Mouse (Mus musculus): ENCODE results near the gene Abi1. TPM values are rescaled to one million over a fixed set of nuclear protein-coding genes. Genes with fewer than 3 reads are reported as not detected.
"Not testable (repeated sequence)": the region's sequence is repeated elsewhere in the genome, so short reads cannot be mapped to it uniquely, and the experiment has no call there.

Gene Abi1
- polyA plus RNA-seq, 1 experiment: 93.3 TPM

DNA sequence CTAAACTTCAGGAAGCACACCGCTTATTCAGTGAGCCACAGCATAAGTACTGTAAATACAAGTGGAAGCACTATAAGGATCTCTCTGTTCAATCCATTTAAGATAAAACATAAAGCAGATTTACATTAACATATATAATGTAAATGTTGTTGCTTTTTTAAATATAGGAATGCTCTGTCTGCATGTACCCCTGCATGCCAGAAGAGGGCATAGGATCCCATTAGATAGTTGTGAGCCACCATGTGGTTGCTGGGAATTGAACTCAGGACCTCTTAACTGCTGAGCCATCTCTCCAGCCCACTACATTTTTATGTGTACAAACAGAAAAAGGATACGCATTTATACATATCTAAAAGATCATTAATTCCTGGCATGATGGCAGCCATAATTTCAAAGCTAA is 78.4 kb downstream of the Abi1 start:
- no peak for DNase-seq (ENCODE audit: low read depth)

DNA sequence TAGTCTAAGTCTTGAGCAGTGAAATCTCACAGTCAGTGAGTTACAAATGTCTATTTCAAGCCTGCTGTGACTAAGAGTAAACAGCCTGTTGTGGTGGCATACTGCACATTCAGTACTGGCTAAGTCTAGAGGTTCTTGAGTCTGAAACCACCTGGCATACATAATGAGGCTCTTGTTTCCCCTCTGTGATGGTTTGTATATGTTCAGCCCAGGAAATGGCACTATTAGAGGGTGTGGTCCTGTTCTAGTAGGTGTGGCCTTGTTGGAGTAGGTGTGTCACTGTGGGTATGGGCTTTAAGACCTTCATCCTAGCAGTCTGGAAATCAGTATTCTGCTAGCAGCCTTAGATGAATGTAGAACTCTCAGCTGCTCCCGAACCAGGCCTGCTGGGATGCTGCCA is 82.6 kb downstream of the Abi1 start:
- DNase-seq (ENCODE audit: low read depth): no peak

DNA sequence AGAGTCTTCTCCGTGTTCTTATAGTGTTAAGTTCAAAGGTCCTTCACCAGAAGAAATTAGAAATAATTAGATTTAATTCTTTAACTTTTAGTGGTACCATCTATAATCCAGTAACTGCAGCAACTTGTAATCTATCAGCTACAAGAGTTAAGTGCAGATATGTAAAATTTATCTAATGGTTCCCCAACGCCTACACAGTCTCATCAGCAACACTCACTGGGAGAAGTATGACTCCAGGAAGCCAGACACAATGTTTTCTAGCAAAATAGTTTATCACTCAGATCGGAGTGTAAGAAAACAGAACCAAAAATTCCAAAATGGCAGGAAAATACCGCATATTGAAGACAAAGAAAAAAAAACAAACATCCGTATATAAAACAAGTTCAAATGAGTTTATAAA is 84.1 kb downstream of the Abi1 start:
- no peak for DNase-seq (ENCODE audit: low read depth)

DNA sequence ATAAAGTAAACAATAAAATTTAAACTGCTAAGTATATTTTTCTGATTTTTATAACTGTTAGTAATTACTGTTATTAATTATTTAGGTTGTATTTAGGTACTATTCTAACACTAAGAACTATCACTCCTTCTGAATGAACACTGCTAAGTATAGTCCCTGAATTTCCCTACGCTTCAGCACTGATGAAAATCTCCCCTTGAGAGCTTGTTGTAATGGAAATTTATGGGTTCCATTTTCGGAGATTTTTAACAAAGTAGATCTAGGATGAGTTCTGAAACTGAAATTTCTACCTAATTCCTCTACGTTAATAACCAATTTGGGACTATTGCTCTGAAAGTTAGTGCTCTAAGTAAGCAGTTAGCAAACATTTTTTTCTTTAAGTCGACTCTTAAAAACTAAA is 85.8 kb downstream of the Abi1 start:
- DNase-seq (ENCODE audit: low read depth): no peak

DNA sequence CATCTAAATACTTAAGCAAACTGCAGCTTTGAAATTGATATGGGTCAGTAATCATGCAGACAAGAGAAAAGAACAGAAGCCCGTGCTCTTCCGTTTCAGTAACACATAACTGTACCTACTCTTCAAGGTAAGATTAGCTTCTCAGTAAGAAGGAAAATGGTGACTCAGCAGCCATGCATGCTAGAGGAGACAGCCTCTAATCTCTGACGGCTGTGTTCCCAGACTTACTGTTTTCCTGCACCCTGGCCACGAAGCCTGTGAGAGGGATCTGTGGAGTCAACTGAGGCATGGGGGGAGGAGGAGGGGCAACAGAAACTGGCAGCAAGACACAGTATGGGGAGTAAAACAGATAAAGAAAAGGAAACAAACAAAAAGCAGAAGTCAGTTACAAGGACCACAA is 90.1 kb downstream of the Abi1 start:
- no peak for DNase-seq (ENCODE audit: low read depth)

DNA sequence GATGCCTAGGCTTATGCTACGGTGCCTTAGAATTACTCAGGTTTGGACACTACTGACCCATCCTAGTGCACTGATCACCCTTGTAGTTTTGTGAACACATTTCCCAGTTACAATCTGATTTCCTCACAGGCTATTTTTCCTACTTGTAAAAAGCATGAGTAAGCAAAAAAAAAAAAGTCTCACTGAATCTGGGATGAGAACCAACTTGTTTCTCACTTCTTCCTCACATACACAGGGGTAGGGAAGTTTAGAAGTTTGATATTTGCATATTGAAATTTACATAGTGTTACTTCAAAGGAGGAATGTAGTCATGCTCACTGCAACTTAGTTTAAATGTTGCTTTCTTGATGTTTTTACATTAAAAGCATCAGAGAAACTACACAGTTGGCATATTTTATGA is 106.5 kb downstream of the Abi1 start:
- no peak for DNase-seq (ENCODE audit: low read depth)

DNA sequence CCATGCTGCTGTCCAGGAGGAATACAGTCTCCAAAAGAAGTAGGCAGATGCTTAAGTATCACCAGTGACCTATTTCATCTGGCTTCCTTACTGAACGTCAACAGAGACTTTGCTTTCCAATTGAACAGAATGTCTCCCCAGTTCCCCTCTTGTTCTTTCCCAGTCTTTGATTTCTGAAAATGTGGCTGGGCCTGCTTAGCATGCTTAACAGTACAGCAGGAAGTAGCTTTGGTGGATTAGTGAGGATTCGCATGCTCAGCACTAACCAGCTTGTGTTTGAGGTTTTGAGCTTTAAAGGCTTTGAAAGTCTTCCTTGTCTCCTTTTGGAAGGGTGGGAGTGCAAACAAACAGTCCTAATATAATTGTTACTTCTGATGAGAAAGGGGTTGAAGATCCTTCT is 111.8 kb downstream of the Abi1 start:
- DNase-seq (ENCODE audit: low read depth): no peak

DNA sequence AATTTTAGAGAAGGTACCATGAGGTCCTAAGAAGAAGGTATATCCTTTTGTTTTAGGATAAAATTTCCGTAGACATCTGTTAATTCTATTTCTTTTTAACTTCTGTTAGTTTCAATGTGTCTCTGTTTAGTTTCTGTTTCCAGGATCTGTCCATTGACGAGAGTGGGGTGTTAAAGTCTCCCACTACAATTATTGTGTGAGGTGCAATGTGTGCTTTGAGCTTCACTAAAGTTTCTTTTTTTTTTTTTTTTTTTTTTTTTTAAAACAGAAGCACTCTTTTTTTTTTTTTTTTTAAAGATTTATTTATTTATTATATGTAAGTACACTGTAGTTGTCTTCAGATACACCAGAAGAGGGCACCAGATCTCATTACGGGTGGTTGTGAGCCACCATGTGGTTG is 114.1 kb downstream of the Abi1 start:
- DNase-seq (ENCODE audit: low read depth): not testable (repeated sequence)

DNA sequence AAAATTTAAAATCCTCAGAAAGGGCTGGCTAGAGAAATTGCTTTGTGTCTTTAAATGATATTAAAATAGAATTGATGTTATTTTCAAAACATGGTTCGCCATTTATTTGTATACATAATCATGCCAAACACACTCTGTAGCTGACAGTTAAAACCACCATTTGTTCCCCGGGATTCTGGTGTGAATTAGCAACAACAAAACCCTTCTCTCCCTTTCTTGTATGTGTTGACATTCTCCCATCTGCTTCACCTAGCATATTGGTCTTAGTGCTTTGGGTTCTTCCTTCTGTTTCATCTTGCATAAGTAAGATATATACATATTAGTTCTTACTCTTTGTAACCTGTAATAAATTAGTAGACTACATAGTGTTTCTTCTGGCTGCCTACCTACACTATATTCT is 121.4 kb downstream of the Abi1 start:
- no peak for DNase-seq (ENCODE audit: low read depth)

DNA sequence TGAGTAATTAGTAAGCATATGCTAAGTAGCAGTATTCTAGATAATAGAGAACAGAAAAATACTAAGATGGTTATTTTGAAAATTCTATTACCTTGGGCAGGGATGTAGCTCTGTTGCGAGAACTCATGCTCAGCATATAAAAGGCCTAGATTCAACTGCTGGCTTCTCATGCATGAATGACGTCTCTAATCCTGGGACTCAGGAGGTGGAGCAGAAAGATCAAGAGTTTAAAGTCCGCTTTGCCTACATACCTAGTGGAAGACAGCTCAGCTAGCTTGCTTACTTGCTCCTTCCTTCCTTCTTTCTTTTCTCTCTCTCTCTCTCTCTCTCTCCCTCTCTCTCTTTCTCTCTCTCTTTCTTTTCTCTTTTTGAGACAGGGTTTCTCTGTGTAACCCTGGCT is 125.6 kb downstream of the Abi1 start:
- DNase-seq (ENCODE audit: low read depth): no peak

DNA sequence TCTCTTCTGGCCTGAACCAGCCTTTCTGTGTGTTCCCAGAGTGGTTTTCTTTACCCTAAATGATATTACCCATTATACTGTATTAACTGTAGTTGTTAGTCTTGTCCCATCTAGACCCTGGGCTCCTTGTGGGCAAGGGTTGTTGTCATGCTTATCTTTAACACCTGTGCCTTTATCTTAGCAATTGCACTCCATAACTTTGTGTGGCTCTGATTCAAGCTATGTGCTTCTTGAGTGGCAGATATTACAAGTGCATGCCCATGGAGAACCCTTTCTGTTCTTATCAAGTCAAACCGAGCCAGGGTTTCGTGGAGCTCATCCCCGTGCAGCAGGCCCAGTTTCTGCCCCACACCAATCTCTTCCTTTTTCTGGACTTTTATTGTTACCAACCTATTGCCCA is 136.1 kb downstream of the Abi1 start:
- no peak for DNase-seq (ENCODE audit: low read depth)

DNA sequence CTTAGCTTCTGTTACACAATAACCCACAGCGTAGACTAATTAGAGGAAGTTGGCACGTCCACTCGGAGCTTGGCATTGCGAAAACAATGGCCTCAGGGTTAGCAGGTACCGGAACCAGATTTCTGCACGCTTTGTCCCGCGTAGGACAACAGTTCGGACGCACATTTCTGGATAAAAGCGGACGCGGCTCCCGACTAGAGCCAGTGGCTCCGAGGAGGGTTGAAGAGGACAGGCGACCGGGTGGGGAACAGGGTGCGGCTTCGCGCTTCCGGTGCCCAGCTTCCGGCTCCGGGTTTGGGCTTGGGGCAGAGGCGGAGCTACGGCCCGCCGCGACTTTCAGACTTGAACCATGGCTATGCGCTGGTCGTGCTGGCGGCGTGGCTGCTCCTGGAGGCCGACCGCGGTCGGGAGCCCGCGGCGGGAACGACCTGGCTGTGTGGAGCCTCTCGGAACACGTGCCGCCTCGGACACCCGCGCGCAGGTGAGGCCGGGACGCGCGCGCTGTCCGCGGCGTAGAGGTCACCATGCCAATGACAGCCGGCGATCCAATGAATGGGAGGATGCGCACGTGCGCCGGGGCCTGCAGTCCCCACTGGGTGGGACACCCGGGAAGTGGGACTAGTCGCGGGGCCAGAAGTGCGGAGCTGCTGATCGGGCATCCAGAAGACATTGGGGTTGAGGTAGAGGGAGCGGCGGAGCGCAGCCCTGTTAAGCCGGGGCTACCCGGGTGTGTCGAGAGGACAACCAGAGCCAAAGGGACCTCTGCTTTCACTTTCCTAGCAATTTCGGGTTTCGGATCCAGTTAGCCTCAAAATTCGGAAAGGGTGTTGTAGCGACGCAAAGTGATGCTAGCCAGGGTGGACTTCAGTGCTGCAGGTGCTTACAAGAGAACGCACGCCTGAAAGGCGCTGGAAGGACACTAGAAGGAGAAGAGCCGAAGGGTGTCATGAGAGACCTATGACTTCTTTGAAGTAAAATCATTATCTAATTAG is 144.5 kb downstream of the Abi1 start, which contains the start of gene Pdss1:
Pdss1 (plus strand) TSS at position 241 of the 992 bp plus-strand sequence.
- DNase-seq (ENCODE audit: low read depth): peak; percentile 90

DNA sequence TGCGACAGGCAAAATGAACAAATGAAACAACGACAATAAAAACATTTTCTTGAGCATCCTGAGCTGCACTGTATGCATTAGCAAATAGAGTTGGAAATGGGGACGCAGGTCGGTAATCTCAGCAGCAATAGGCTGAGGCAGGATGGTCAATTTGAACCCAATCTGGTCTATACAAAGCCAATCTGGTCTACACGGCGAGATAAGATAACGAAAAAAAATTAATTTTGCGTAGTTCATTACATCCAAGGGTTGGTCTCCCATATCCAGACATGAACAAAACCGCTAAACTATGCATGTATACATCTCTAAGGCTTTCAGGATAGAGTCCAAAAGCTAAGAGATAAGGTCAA is 145.1 kb downstream of the Abi1 start:
- no peak for DNase-seq (ENCODE audit: low read depth)

Other genes with a start within 250 kb of the Abi1 start
- gene Pdss1, start 144.7 kb downstream of the Abi1 start, polyA plus RNA-seq (2012; rRNA removed): 3.6 and 4.2 TPM in 2 replicates
- 7.5 and 14.0 TPM in 2 replicates for gene Acbd5, start 27.9 kb upstream of the Abi1 start, polyA plus RNA-seq (2012; rRNA removed)
- gene Mastl, start 115.8 kb upstream of the Abi1 start, polyA plus RNA-seq (2012; rRNA removed): 0.31 and 0.36 TPM in 2 replicates
- gene Yme1l1, start 116.1 kb upstream of the Abi1 start, polyA plus RNA-seq (2012; rRNA removed): 8.0 and 8.3 TPM in 2 replicates
- gene 4931423N10Rik, start 167.2 kb upstream of the Abi1 start, polyA plus RNA-seq (2012; rRNA removed): 0.08 TPM in 1 of 2 replicates, not detected in the other

Data from gonadal fat pad, adult 2 months (tissue).